Mouse (Mus musculus) bone marrow macrophage, adult 2 months (primary cell): ENCODE results near the gene Olfr700.

ENCODE experiments used
- CTCF ChIP-seq: IDR thresholded peaks from 2 replicates; pipeline ENCODE4 v1.5.1; 2012; ENCODE audit warnings: low read depth, mild to moderate bottlenecking, low read length, moderate library complexity
- POLR2A ChIP-seq: IDR thresholded peaks from 2 replicates; pipeline ENCODE4 v1.6.1; 2012; ENCODE audit warnings: mild to moderate bottlenecking, low read depth, low read length, borderline replicate concordance

DNA sequence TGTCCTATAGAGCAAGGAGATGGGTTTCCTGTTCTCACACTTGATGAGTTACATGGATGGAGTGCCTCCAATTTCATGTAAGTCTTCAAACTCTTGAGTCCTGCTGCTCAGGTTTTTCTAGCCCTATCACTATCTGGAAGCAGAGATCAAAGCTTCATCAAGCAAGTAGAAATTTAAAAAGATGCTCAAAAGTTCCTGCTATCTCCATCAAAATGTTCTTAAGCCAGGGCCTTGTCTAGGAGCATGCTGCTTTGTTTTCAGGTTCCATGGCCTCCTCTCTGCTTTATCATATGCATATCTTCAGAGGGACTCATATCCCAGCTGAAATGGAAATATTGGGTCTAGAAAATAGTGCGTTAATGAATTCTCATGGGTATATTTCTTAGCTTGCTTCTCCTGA is at the start of gene Olfr700:
- TF ChIP-seq CTCF (no peak), POLR2A (no peak)
